Mouse (Mus musculus) urinary bladder, postnatal 36 days (tissue): ENCODE measurements around the gene Galnt18.
A peak's percentile ranks its signal among the peaks of the same experiment; 100 is the strongest.

Experiments
- DNase-seq, 2 experiments: peaks; one replicate each; pipeline ENCODE4 v3.0.0; 2022; ENCODE audit warnings: low spot score in 2 of 2, mixed read lengths in 1 of 2

Gene Galnt18

GRCm38 (mm10) chr7:111486811-111487333 lies 292.9 kb downstream of the Galnt18 start:
- peak in 1 of 2 experiments; percentile 11 for DNase-seq

- no peak for DNase-seq
These were observed 295.9 kb downstream of the Galnt18 start for GRCm38 (mm10) chr7:111483896-111484295.

GRCm38 (mm10) chr7:111483321-111483720 lies 296.5 kb downstream of the Galnt18 start:
- DNase-seq: no peak

GRCm38 (mm10) chr7:111467715-111468114 lies 312.1 kb downstream of the Galnt18 start:
- no peak for DNase-seq

- no peak for DNase-seq
These were observed 313.1 kb downstream of the Galnt18 start for GRCm38 (mm10) chr7:111466720-111467119.

GRCm38 (mm10) chr7:111466121-111466520 lies 313.7 kb downstream of the Galnt18 start:
- DNase-seq: no peak

GRCm38 (mm10) chr7:111459716-111460115 lies 320.1 kb downstream of the Galnt18 start:
- no peak for DNase-seq

GRCm38 (mm10) chr7:111456007-111456406 lies 323.8 kb downstream of the Galnt18 start:
- no peak for DNase-seq

- DNase-seq: no peak
These were observed 324.2 kb downstream of the Galnt18 start for GRCm38 (mm10) chr7:111455541-111455940.

- no peak for DNase-seq
These were observed 327.8 kb downstream of the Galnt18 start for GRCm38 (mm10) chr7:111452000-111452399.

- no peak for DNase-seq
These were observed 329.3 kb downstream of the Galnt18 start for GRCm38 (mm10) chr7:111450286-111451095.

- DNase-seq: no peak
These were observed 346.6 kb downstream of the Galnt18 start for GRCm38 (mm10) chr7:111433173-111433572.

GRCm38 (mm10) chr7:111427392-111427791 lies 352.4 kb downstream of the Galnt18 start:
- DNase-seq: no peak
